In genomic region chr9:108217936-108218543, GRCm38 (mm10) we compare ENCODE assay signal across 21 mouse cellular contexts. TPM values are rescaled to one million over a fixed set of nuclear protein-coding genes. Genes with fewer than 3 reads are reported as not detected.
DNase-seq lines count a peak whose midpoint lies in the region; ATAC-seq lines count a peak whose summit lies in the region.
"Had no signal": no experiment of that assay in that cellular context is flagged by ENCODE, and none has a peak within 500 bp of the region (broad histone marks: within the 10 kb centered on the region; RNA-seq: fewer than 3 reads in every experiment).

No protein-coding gene starts in this region.

- no peaks in the 10 kb centered on the region; the same call in 1 of the 2 replicates for H3K36me3 ChIP-seq in midbrain, embryonic 11.5 days (ENCODE audit: control insufficient read depth, insufficient read depth, low read length)
- H3K36me3 ChIP-seq in midbrain, embryonic 16.5 days (ENCODE audit: control insufficient read depth, insufficient read depth, low read length), result peaks cover 6% of the 10 kb centered on the region

- intact Hi-C loops in heart, postnatal 10 days (cut with DNase I), result no loop called here

- WGBS in midbrain, embryonic 11.5 days, result 82% methylated on average over 11 of the region's 11 CpGs
- 80% methylated on average over 11 of the region's 11 CpGs for WGBS in midbrain, embryonic 16.5 days

- H3K4me3 ChIP-seq in midbrain, embryonic 11.5 days (ENCODE audit: low read depth, low read length), result no peak overlapping the region
- H3K4me3 ChIP-seq in midbrain, embryonic 16.5 days (ENCODE audit: low read depth, low read length), result no peak overlapping the region
- H3K4me3 ChIP-seq: embryonic facial prominence, embryonic 12.5 days; heart, embryonic 12.5 days; hindbrain, embryonic 12.5 days; left cerebral cortex, adult 2 months; midbrain, embryonic 10.5 days had no signal

- ATAC-seq in midbrain, embryonic 11.5 days (ENCODE audit: low FRiP score), result no peak
- no peak for ATAC-seq in midbrain, embryonic 16.5 days
- ATAC-seq: CD4-positive, CD25-positive, alpha-beta regulatory T cell, adult 4 months; inflammation-experienced regulatory T-cells, adult 6 months; lung, postnatal 0 days had no signal

- H3K4me1 ChIP-seq in midbrain, embryonic 11.5 days (ENCODE audit: control insufficient read depth, insufficient read depth, low read length), result peaks cover 9% of the 10 kb centered on the region
- H3K4me1 ChIP-seq in midbrain, embryonic 16.5 days (ENCODE audit: control insufficient read depth, insufficient read depth, low read length), result peaks cover 11% of the 10 kb centered on the region
- H3K4me1 ChIP-seq: embryonic facial prominence, embryonic 12.5 days had no signal

- H3K27ac ChIP-seq in midbrain, embryonic 11.5 days (ENCODE audit: low read depth, low read length), result no peak overlapping the region
- no peak overlapping the region for H3K27ac ChIP-seq in midbrain, embryonic 16.5 days (ENCODE audit: low read length)
- H3K27ac ChIP-seq: embryonic facial prominence, embryonic 12.5 days; hindbrain, embryonic 12.5 days; left cerebral cortex, adult 2 months; midbrain, embryonic 10.5 days had no signal

- no peak overlapping the region for H3K4me2 ChIP-seq in midbrain, embryonic 11.5 days
- H3K4me2 ChIP-seq in midbrain, embryonic 16.5 days (ENCODE audit: low read length), result no peak overlapping the region
- H3K4me2 ChIP-seq: embryonic facial prominence, embryonic 12.5 days; heart, embryonic 12.5 days; hindbrain, embryonic 12.5 days had no signal

- no peaks in the 10 kb centered on the region for H3K27me3 ChIP-seq in midbrain, embryonic 11.5 days (ENCODE audit: control insufficient read depth, insufficient read depth, low read length)
- H3K27me3 ChIP-seq in midbrain, embryonic 16.5 days (ENCODE audit: control insufficient read depth, insufficient read depth, low read depth, low read length), result no peaks in the 10 kb centered on the region
- H3K27me3 ChIP-seq: embryonic facial prominence, embryonic 12.5 days; heart, embryonic 12.5 days; hindbrain, embryonic 12.5 days had no signal

- H3K9me3 ChIP-seq in midbrain, embryonic 11.5 days (ENCODE audit: control insufficient read depth, low read length), result no peaks in the 10 kb centered on the region
- H3K9me3 ChIP-seq in midbrain, embryonic 16.5 days (replicated peaks; ENCODE audit: control insufficient read depth, low read length, poor library complexity, severe bottlenecking), result no peaks in the 10 kb centered on the region
- H3K9me3 ChIP-seq: embryonic facial prominence, embryonic 12.5 days; heart, embryonic 12.5 days; hindbrain, embryonic 12.5 days; midbrain, embryonic 10.5 days had no signal

- H3K9ac ChIP-seq in midbrain, embryonic 11.5 days (ENCODE audit: low read length), result no peak overlapping the region
- no peak overlapping the region for H3K9ac ChIP-seq in midbrain, embryonic 16.5 days (ENCODE audit: low read depth, low read length)
- H3K9ac ChIP-seq: embryonic facial prominence, embryonic 12.5 days; heart, embryonic 12.5 days; hindbrain, embryonic 12.5 days had no signal

- DNase-seq in heart, adult 11 months, result peak; percentile 93
- no peak for DNase-seq in heart, postnatal 10 days
- peak; percentile 79 for DNase-seq in midbrain, embryonic 11.5 days (ENCODE audit: low spot score, missing footprints)
- DNase-seq in kidney, postnatal 14 days, result peak; percentile 51
- no peak for DNase-seq in lung, postnatal 10 days
- no peak for DNase-seq in adipocyte (ENCODE audit: low spot score)
- DNase-seq: adrenal gland, adult 2 months; cerebellum, adult 11-12 months; cerebellum, postnatal 14 days; heart, postnatal 14 days; layer of hippocampus, adult 9-11 months; right cerebral cortex, postnatal 14 days had no signal

RNA-seq across cellular contexts. Expression of gene Bsn, which starts 27.9 kb away (rescaled TPM):
- under 1 TPM; 0.05 to 0.07 TPM for total RNA-seq in heart, postnatal 10 days (2021)
- polyA plus RNA-seq in midbrain, embryonic 11.5 days (2014; fragmentation: Nextera tagmentation; extraction: Ambion mirVana), result 2.4 TPM in 2 replicates
- polyA plus RNA-seq in midbrain, embryonic 16.5 days (2015; fragmentation: Nextera tagmentation; extraction: Ambion mirVana), result 8.6 and 10.1 TPM in 2 replicates

RNA-seq across cellular contexts. Expression of gene Dag1, which starts 45.7 kb away (rescaled TPM):
- 100 to 1,000 TPM; 369 to 394 TPM for total RNA-seq in heart, postnatal 10 days (2021)
- polyA plus RNA-seq in midbrain, embryonic 11.5 days (2014; fragmentation: Nextera tagmentation; extraction: Ambion mirVana), result 48.8 and 55.2 TPM in 2 replicates
- polyA plus RNA-seq in midbrain, embryonic 16.5 days (2015; fragmentation: Nextera tagmentation; extraction: Ambion mirVana), result 67.9 and 79.5 TPM in 2 replicates

Comparison
In these comparisons a context has a peak if more than half of its experiments do, and no peak if none do; other contexts are left out.
1. DNase-seq: peak in heart, adult 11 months (single experiment), midbrain, embryonic 11.5 days (single experiment) and kidney, postnatal 14 days (single experiment); none in heart, postnatal 10 days (0 of 2), lung, postnatal 10 days (single experiment) and adipocyte (single experiment).